Mouse (Mus musculus) embryonic facial prominence, embryonic 12.5 days (tissue): ENCODE data around the gene Kifc5b. TPM values are rescaled to one million over a fixed set of nuclear protein-coding genes. Genes with fewer than 3 reads are reported as not detected.
"Not testable (repeated sequence)": the region's sequence is repeated elsewhere in the genome, so short reads cannot be mapped to it uniquely, and the experiment has no call there.

Experiments
- ATAC-seq: fragments of 200-750 bp; cut with Nextera tagmentation; 2 replicates; pipeline ENCODE4 v1.8.0; 2017; ENCODE audit not compliant: insufficient number of reproducible peaks, insufficient read depth, low FRiP score, low TSS enrichment
- H3K27ac ChIP-seq: fragments of 300-500 bp; sonication (generic); 2 replicates; pipeline ENCODE4 v1.5.1; 2016; ENCODE audit warnings: mild to moderate bottlenecking
- H3K27me3 ChIP-seq: fragments of 300-500 bp; sonication (generic); 2 replicates; pipeline ENCODE4 v1.6.1; 2016; ENCODE audit warnings: mild to moderate bottlenecking, moderate library complexity
- H3K36me3 ChIP-seq: fragments of 300-500 bp; sonication (generic); 2 replicates; pipeline ENCODE4 v1.6.1; 2016; ENCODE audit warnings: mild to moderate bottlenecking
- H3K4me1 ChIP-seq: fragments of 300-500 bp; sonication (generic); 2 replicates; pipeline ENCODE4 v1.6.1; 2016
- H3K4me2 ChIP-seq: fragments of 300-500 bp; sonication (generic); replicated peaks from 2 replicates; pipeline ENCODE4 v1.6.1; 2016; ENCODE audit warnings: mild to moderate bottlenecking, moderate library complexity
- H3K4me3 ChIP-seq: fragments of 300-500 bp; sonication (generic); 2 replicates; pipeline ENCODE4 v1.5.1; 2016; ENCODE audit warnings: mild to moderate bottlenecking
- H3K9ac ChIP-seq: fragments of 300-500 bp; sonication (generic); 2 replicates; pipeline ENCODE4 v1.6.1; 2016; ENCODE audit warnings: mild to moderate bottlenecking, moderate library complexity
- H3K9me3 ChIP-seq: fragments of 300-500 bp; sonication (generic); 2 replicates; pipeline ENCODE4 v1.6.1; 2016; ENCODE audit warnings: mild to moderate bottlenecking, moderate library complexity
- WGBS: fragments of 180-500 bp; shearing (Covaris S2); methylation state at CpG from one replicate; pipeline ENCODE4 v1.1.7; 2016; 5-methylcytosine and 5-hydroxymethylcytosine counted together
- microRNA-seq: library from miRNA; unstranded; fragments of <30 nt; microRNA quantifications from one replicate; pipeline ENCODE4, GENCODE M21; 2017
- polyA plus RNA-seq: library from polyadenylated mRNA; unstranded; fragments of >200 nt; fragmentation: Nextera tagmentation; extraction: Ambion mirVana; gene quantifications from 2 replicates; pipeline ENCODE4 v1.2.1, GENCODE M21; 2016

The Kifc5b gene
- polyA plus RNA-seq, 1 experiment from 2014 or later: 9.7 TPM

GRCm38 (mm10) chr17:26977354-26977753, 60.5 kb downstream of the Kifc5b start:
- not testable (repeated sequence) for H3K27ac ChIP-seq, H3K9ac ChIP-seq, H3K27me3 ChIP-seq, H3K9me3 ChIP-seq, H3K4me2 ChIP-seq, ATAC-seq, H3K4me3 ChIP-seq
- WGBS: 88% methylated on average over 6 of the region's 6 CpGs
- peaks cover 48% of the 10 kb centered on the region for H3K36me3 ChIP-seq
- H3K4me1 ChIP-seq: peaks cover 18% of the 10 kb centered on the region

DNA sequence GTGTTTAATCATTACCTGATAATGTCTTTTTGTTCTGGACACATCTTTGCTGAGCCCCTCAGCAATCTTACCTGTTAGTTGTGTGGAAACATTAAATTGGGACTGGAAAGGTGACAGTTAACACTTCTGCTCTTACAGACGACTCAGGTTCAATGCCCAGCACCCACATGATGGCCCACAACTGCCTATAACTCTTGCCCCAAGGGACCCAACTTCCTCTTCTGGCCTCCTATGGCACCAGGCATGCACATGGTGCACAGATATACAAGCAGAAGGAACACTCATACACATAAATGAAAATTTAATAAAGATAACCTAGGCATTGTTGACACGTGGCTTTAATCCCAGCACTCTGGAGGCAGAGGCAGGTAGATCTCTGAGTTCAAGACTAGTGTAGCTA, 62.5 kb downstream of the Kifc5b start:
- H3K4me2 ChIP-seq: no peak overlapping the region
- H3K4me1 ChIP-seq: peaks cover 8% of the 10 kb centered on the region
- no peak for ATAC-seq
- 80% methylated on average over 2 of the region's 2 CpGs for WGBS
- H3K9ac ChIP-seq: no peak overlapping the region
- no peaks in the 10 kb centered on the region for H3K27me3 ChIP-seq
- H3K27ac ChIP-seq: no peak overlapping the region
- H3K9me3 ChIP-seq: no peaks in the 10 kb centered on the region
- H3K4me3 ChIP-seq: no peak overlapping the region
- H3K36me3 ChIP-seq: peaks cover 48% of the 10 kb centered on the region

GRCm38 (mm10) chr17:26981050-26981449, 64.2 kb downstream of the Kifc5b start:
- ATAC-seq: no peak
- Histone ChIP-seq H3K9me3 (no peaks in the 10 kb centered on the region), H3K4me2 (no peak overlapping the region), H3K27me3 (no peaks in the 10 kb centered on the region), H3K4me1 (peaks cover 2% of the 10 kb centered on the region; the same call in 1 of the 2 replicates), H3K36me3 (peaks cover 35% of the 10 kb centered on the region), H3K4me3 (no peak overlapping the region), H3K9ac (no peak overlapping the region), H3K27ac (no peak overlapping the region)
- 74% methylated on average over 2 of the region's 2 CpGs for WGBS

Small RNA genes lying within 50 kb of the gene (microRNA-seq; reads per million reads assigned to microRNA genes)
- gene Gm27775 (not detected), gene Mir3083 (not detected), gene Mir6968 (not detected)

Other genes starting within 250 kb of the Kifc5b start
- gene Crebrf, start 201.4 kb upstream of the Kifc5b start, polyA plus RNA-seq: 5.6 and 6.0 TPM in 2 replicates
- gene Bnip1, start 136.0 kb upstream of the Kifc5b start, polyA plus RNA-seq: 53.6 and 58.6 TPM in 2 replicates
- 2.6 and 3.1 TPM in 2 replicates for gene Nkx2-5, start 72.1 kb upstream of the Kifc5b start, polyA plus RNA-seq
- 13.9 and 17.1 TPM in 2 replicates for gene Phf1, start 16.0 kb downstream of the Kifc5b start, polyA plus RNA-seq
- gene Cuta, start 22.5 kb downstream of the Kifc5b start, polyA plus RNA-seq: 172 and 174 TPM in 2 replicates
- gene Syngap1, start 24.2 kb downstream of the Kifc5b start, polyA plus RNA-seq: 2.5 and 4.0 TPM in 2 replicates
- gene Zbtb9, start 56.1 kb downstream of the Kifc5b start, polyA plus RNA-seq: 16.1 and 17.1 TPM in 2 replicates
- 4.5 and 4.9 TPM in 2 replicates for gene Bak1, start 111.9 kb downstream of the Kifc5b start, polyA plus RNA-seq
- gene Itpr3, start 140.2 kb downstream of the Kifc5b start, polyA plus RNA-seq: 3.2 and 3.4 TPM in 2 replicates
- 340 and 372 TPM in 2 replicates for gene Uqcc2, start 216.8 kb downstream of the Kifc5b start, polyA plus RNA-seq